Mouse (Mus musculus): Measurements from ENCODE around the gene Oxct2a.
"Not testable (repeated sequence)": the region's sequence is repeated elsewhere in the genome, so short reads cannot be mapped to it uniquely, and the experiment has no call there.

Gene Oxct2a

GRCm38 (mm10) chr4:123323534-123323933 is at the start of gene Oxct2a:
Gene Oxct2a, minus strand, starts transcription at chr4:123323634.
- DNase-seq (ENCODE audit: low spot score in 2 of 2): no peak

GRCm38 (mm10) chr4:123363555-123363954 is 40.1 kb upstream of the Oxct2a start:
- DNase-seq (ENCODE audit: low spot score in 2 of 2): no peak

- DNase-seq (ENCODE audit: low spot score in 2 of 2): no peak
Measured at GRCm38 (mm10) chr4:123360771-123361170, 37.3 kb upstream of the Oxct2a start.

GRCm38 (mm10) chr4:123358613-123359012 is 35.2 kb upstream of the Oxct2a start:
- DNase-seq (ENCODE audit: low spot score in 2 of 2): no peak

- DNase-seq (ENCODE audit: low spot score in 2 of 2): no peak
Measured at GRCm38 (mm10) chr4:123355941-123356340, 32.5 kb upstream of the Oxct2a start.

- DNase-seq (ENCODE audit: low spot score in 2 of 2): no peak
Measured at GRCm38 (mm10) chr4:123353271-123353877, 29.9 kb upstream of the Oxct2a start.

GRCm38 (mm10) chr4:123343471-123343789 is 20.0 kb upstream of the Oxct2a start:
- DNase-seq (ENCODE audit: low spot score in 2 of 2): no peak

- DNase-seq (ENCODE audit: low spot score in 2 of 2): peak in 1 of 2 experiments; percentile 52
Measured at GRCm38 (mm10) chr4:123342642-123343470, 19.4 kb upstream of the Oxct2a start, which contains the start of gene Bmp8a. Gene Bmp8a, minus strand, starts transcription at chr4:123343252.

- no peak for DNase-seq (ENCODE audit: low spot score in 2 of 2)
Measured at GRCm38 (mm10) chr4:123342091-123342641, 18.7 kb upstream of the Oxct2a start.

- no peak for DNase-seq (ENCODE audit: low spot score in 2 of 2)
Measured at GRCm38 (mm10) chr4:123340232-123340631, 16.8 kb upstream of the Oxct2a start.

- DNase-seq (ENCODE audit: low spot score in 2 of 2): no peak
Measured at GRCm38 (mm10) chr4:123337693-123338092, 14.3 kb upstream of the Oxct2a start.

GRCm38 (mm10) chr4:123335796-123336585 is 12.6 kb upstream of the Oxct2a start:
- DNase-seq (ENCODE audit: low spot score in 2 of 2): no peak

GRCm38 (mm10) chr4:123335244-123335643 is 11.8 kb upstream of the Oxct2a start:
- not testable (repeated sequence) for DNase-seq (ENCODE audit: low spot score in 2 of 2)

GRCm38 (mm10) chr4:123334177-123334576 is 10.7 kb upstream of the Oxct2a start:
- no peak for DNase-seq (ENCODE audit: low spot score in 2 of 2)

- DNase-seq (ENCODE audit: low spot score in 2 of 2): no peak
Measured at GRCm38 (mm10) chr4:123333151-123333550, 9.7 kb upstream of the Oxct2a start.

GRCm38 (mm10) chr4:123331961-123332360 is 8.5 kb upstream of the Oxct2a start:
- not testable (repeated sequence) for DNase-seq (ENCODE audit: low spot score in 2 of 2)

- DNase-seq (ENCODE audit: low spot score in 2 of 2): no peak
Measured at GRCm38 (mm10) chr4:123331326-123331725, 7.9 kb upstream of the Oxct2a start.

GRCm38 (mm10) chr4:123328946-123329345 is 5.5 kb upstream of the Oxct2a start:
- no peak for DNase-seq (ENCODE audit: low spot score in 2 of 2)

- no peak for DNase-seq (ENCODE audit: low spot score in 2 of 2)
Measured at GRCm38 (mm10) chr4:123327630-123328029, 4.2 kb upstream of the Oxct2a start.

GRCm38 (mm10) chr4:123326087-123326486 is 2.7 kb upstream of the Oxct2a start:
- DNase-seq (ENCODE audit: low spot score in 2 of 2): no peak

- DNase-seq (ENCODE audit: low spot score in 2 of 2): not testable (repeated sequence)
Measured at GRCm38 (mm10) chr4:123322910-123323309, 524 bp downstream of the Oxct2a start.

- DNase-seq (ENCODE audit: low spot score in 2 of 2): no peak
Measured at GRCm38 (mm10) chr4:123314497-123314896, 8.9 kb downstream of the Oxct2a start.

Data from urinary bladder, postnatal 4 days (tissue).